Mouse (Mus musculus) 3T3-L1 (cell line): Measurements from ENCODE around the gene Chd6.

Experiments used
- DNase-seq: peaks from one replicate; pipeline ENCODE4 v3.0.0-alpha.2; 2015; ENCODE audit warnings: low read depth, low spot score

Gene Chd6

GRCm38 (mm10) chr2:161108933-161109371 is at the start of gene Chd6:
TSS of gene Chd6 (minus strand) at chr2:161109075.
- peak; percentile 100 for DNase-seq

- no peak for DNase-seq
Observed at GRCm38 (mm10) chr2:161150004-161150842, 41.3 kb upstream of the Chd6 start.

GRCm38 (mm10) chr2:161148428-161149020 is 39.6 kb upstream of the Chd6 start:
- no peak for DNase-seq

- DNase-seq: no peak
Observed at GRCm38 (mm10) chr2:161147656-161148427, 39.0 kb upstream of the Chd6 start.

- DNase-seq: no peak
Observed at GRCm38 (mm10) chr2:161144799-161145198, 35.9 kb upstream of the Chd6 start.

GRCm38 (mm10) chr2:161138672-161139536 is 30.0 kb upstream of the Chd6 start:
- DNase-seq: no peak

GRCm38 (mm10) chr2:161136999-161137398 is 28.1 kb upstream of the Chd6 start:
- no peak for DNase-seq

GRCm38 (mm10) chr2:161128367-161129111 is 19.7 kb upstream of the Chd6 start:
- peak; percentile 45 for DNase-seq

- DNase-seq: peak; percentile 52
Observed at GRCm38 (mm10) chr2:161112011-161112410, 3.1 kb upstream of the Chd6 start.

GRCm38 (mm10) chr2:161109398-161109821 is 535 bp upstream of the Chd6 start:
- DNase-seq: peak; percentile 56

GRCm38 (mm10) chr2:161108085-161108927 is 569 bp downstream of the Chd6 start:
- DNase-seq: peak; percentile 33

- DNase-seq: no peak
Observed at GRCm38 (mm10) chr2:161107236-161107635, 1.6 kb downstream of the Chd6 start.

- no peak for DNase-seq
Observed at GRCm38 (mm10) chr2:161103769-161104168, 5.1 kb downstream of the Chd6 start.

- DNase-seq: peak; percentile 31
Observed at GRCm38 (mm10) chr2:161102102-161102501, 6.8 kb downstream of the Chd6 start.

- no peak for DNase-seq
Observed at GRCm38 (mm10) chr2:161097746-161098145, 11.1 kb downstream of the Chd6 start.

- no peak for DNase-seq
Observed at GRCm38 (mm10) chr2:161090746-161091405, 18.0 kb downstream of the Chd6 start.

GRCm38 (mm10) chr2:161090200-161090599 is 18.7 kb downstream of the Chd6 start:
- peak; percentile 68 for DNase-seq

GRCm38 (mm10) chr2:161078590-161078989 is 30.3 kb downstream of the Chd6 start:
- DNase-seq: no peak

GRCm38 (mm10) chr2:161076262-161076661 is 32.6 kb downstream of the Chd6 start:
- DNase-seq: no peak
